Mouse (Mus musculus) erythroblast, embryonic 14.5 days (primary cell): ENCODE results near the gene Gm21304.

Experiments
- GATA1 ChIP-seq: IDR thresholded peaks from 2 replicates; pipeline ENCODE4 v1.6.1; 2012; ENCODE audit warnings: low read length, inconsistent platforms, mixed read lengths
- TAL1 ChIP-seq: IDR thresholded peaks from 3 replicates; pipeline ENCODE4 v1.6.1; 2012; ENCODE audit warnings: low read length, inconsistent platforms, mixed read lengths

- TF ChIP-seq GATA1 (no peak), TAL1 (no peak)
These were observed 42.1 kb downstream of the Gm21304 start for GRCm38 (mm10) chr10:104210268-104210990.
